Mouse (Mus musculus): Measurements from ENCODE around the gene Abcd3.
A peak's percentile ranks its signal among the peaks of the same experiment; 100 is the strongest.

The Abcd3 gene

DNA sequence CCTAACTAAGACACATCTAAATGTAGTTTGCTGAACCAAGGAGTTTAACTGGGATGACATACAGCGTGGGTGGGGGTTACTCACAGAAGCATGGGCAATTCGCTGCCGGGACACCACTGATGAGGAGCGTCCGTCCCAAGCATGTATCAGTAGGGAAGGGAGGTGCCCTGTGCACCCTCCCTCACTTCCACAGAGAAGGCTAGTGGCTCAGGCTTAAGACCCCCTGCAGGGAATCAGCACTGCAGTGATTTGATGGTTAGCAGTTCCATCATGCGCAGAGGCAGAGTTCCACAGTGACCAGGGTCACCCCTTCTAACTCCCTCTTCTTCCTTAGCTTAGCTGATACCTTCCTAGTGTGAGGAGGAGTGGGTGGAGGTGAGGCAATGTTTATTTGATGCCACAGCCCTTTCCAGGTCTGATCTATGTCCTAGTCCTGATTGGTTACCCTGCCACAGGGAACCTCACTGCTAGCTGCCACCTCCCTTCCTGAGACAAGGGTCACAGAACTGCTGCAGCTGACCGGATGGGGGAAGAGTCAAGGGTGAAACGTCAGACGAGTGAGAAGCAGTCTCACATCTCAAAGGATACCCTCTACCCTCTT, 76.3 kb downstream of the Abcd3 start:
- DNase-seq (ENCODE audit: low spot score): no peak

DNA sequence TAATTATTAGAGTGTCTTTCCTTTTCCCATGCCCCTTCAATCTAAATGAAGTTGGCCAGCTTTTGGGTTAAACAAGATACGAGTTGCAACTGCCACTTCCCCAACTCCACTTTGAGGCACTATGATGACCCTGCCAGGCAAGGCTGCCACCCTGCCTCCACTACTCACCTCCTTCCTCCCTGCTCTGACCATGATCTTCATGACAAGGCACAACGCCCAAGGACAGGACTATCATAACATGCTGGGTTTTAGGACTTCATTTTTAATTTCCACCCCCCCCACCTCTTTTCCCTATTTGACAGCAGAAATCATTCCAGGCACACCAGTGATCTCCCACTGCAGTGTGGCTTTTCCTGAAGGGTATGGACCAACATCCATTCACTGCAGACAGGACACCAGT, 77.2 kb downstream of the Abcd3 start:
- no peak for DNase-seq (ENCODE audit: low spot score)

DNA sequence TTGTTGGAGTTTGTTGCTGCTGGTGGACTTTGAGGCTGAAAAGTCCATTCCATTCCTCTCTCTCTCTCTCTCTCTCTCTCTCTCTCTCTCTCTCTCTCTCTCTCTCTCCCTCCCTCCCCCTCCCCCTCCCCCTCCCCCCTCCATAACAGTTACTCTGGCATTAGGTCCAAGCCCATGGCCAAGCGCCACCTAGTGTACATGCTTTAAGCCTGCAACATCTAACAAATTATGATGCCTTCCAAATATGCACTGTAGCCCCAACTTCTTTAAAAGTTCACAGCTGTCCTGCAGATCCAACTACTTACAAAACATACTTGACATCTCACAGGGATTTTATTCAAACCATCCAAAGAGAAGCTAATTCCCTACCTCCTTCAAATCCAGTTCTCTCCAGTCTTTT, 77.6 kb downstream of the Abcd3 start:
- no peak for DNase-seq (ENCODE audit: low spot score)

DNA sequence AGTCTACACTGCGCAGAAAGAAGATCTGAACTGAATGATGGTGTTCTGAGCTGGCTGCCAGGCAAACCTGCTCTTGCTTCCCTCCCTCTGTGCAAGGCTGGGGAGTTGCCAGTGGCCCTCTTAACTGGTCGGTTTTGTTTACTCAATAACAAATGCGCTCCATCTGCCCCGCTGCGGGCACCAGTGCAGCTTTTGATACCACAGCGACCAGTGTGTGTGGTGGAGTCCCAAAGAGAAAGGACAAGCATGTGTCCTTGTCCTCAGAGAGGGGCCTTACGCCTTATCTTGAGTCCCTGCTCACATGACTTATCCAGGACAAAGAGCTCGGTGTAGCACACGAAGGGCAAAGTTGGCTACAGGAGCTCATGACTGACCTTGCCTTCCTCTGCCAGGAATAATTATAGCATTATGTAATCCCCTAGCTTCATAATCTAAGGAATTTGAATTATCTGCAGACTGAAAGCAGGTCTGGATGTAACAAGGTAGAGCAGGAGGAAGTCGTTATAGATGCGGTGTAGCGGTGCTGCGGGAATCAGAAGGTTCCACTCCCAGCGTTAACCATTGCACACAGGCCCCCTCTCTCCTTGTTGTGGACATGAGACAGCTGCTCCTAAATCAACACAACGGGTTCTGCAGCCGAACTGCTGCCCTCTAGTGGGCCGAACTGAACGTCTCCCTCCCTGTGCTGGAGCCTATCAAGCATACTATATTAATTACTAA, 78.9 kb downstream of the Abcd3 start:
- DNase-seq (ENCODE audit: low spot score): peak; percentile 26

DNA sequence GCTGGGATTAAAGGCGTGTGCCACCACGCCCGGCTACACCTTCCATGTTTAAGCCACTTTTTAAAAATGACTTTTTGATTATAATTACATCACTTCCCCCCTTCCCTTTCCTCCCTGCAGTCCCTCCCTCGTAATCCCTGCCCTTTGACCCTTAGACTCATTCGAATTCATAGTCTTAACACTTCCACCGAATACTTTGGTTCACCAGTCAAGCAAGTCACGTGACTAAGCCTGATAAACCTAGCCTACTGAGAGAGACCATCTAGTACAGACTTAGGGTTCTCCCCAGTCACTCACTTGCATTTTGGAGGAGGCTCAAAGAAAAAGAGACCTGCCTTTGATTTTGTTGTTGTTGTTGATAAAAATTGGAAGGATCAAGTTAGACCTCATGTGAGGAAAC, 79.6 kb downstream of the Abcd3 start:
- no peak for DNase-seq (ENCODE audit: low spot score)

DNA sequence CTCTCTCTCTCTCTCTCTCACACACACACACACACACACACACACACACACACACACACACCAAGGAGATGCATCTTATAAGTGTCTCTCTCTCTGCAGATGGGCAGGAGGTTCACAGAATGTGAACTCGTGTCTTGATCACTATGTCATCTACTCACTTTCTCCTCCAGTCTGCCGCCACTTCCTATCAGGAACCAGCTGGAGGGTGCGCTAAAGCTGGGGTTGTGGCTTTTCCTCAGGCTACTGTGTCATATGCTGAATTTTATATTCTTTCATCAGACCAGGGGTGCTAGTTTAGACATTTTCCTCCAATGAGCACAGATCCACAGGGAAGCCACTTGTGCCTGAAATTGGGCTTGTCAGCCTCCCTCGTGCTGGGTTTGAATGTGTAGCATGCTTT, 85.4 kb downstream of the Abcd3 start:
- DNase-seq (ENCODE audit: low spot score): no peak

DNA sequence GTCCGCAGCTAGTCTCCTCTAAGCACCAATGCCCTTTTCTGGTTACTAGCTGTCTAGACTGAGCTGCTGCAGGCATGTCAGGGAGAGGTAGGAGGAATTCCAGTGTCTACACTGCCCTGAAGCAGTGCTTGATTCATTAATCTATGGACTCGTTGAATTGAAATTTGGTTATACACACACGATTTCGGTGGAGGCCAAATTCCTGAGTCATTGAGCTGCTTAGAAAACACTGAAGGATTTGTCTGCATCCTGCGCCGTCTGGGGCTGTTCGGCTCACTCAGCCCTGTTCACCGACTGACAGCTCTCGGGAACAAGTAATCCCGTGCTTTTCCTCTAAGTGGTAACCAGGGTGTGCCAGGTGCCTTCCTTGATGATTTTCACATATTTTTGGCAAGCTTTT, 89.5 kb downstream of the Abcd3 start:
- DNase-seq (ENCODE audit: low spot score): no peak

DNA sequence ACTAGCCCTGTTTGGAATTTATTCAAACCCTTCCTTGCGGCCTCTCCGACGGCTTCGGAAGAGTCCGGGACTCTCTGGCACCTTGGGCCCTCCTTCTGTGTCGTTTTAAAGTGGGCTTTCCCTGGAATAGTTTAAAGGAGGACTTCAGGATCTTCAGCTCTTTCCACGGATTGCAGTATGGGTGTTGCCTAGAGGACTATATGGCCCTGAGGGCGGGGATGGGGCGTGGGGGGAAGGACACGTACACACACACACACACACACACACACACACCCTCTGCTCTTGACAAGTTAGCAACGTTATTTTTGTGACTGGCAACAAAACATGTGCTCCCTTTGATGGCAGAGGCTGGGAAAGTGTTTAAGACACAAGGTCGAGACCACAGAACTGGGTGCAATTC, 90.5 kb downstream of the Abcd3 start:
- DNase-seq (ENCODE audit: low spot score): no peak

DNA sequence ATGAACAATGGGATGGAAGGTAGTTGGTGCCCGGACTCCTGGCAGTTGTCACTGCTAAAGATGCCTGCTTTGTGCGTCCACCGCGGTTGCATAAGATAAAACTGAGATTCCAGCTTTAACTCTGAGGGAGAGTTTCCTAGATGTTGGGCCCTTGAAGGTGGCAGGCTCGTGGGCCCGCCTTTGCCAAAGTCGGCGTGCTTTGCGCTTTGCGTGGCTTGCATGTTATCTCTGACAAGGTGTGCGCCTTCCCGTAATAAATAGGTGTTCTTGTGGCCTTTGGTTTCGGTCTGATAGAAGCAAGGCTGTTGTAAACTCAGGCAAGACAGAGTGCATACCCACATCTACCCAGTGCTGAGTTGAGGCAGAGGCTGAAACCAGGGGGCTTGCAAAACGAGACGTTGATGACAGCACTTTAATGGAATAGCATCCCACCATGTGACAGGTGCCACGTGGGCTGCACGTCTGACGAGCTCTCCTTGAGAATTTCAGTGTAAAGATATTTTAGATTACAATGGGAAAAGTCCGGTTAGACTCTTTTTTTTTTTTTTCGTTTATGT, 91.1 kb downstream of the Abcd3 start:
- no peak for DNase-seq (ENCODE audit: low spot score)

DNA sequence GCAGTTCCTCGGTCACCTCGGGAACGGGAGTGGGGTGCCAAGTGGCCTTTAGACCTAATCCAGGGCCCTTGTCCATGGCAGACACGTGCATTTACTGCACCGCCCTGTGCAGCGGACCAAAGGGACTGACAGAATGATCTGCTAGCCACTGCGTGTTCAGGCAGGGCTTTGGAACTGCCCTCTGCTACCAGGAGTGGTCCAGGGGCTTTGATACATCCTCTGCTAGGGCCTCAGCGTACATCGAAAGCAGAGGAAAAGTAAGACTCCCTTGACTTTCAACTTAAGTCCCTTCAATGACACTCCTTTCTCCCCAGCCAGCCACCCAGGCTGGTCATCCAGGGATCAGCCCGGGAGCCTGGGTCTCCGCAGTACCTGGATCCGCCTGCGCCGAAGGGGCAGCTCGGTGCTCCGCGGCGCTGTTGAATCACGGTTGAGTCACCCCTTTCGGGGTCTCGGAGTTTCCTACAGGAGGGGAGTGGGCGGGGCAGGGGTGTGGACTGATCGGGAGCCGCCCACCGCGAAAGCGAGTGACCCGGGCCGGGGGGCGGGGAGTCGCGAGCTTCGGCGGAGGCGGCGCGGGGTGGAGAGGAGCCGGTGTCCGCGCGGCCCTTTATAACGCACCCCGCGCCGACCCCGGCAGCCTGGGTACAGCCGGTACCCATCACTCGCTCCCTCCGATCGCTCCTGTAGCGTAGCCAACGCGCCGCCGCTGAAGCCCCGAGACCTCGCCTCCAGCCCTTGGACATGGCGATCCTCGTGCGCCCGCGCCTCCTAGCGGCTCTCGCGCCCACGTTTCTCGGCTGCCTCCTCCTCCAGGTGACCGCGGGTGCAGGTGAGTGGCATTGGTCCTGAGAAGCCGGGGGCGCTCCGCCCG, 91.9 kb downstream of the Abcd3 start, which contains the start of gene F3:
TSS of gene F3 (plus strand) at position 567 of the 874 bp plus-strand sequence.
- DNase-seq (ENCODE audit: low spot score): no peak

DNA sequence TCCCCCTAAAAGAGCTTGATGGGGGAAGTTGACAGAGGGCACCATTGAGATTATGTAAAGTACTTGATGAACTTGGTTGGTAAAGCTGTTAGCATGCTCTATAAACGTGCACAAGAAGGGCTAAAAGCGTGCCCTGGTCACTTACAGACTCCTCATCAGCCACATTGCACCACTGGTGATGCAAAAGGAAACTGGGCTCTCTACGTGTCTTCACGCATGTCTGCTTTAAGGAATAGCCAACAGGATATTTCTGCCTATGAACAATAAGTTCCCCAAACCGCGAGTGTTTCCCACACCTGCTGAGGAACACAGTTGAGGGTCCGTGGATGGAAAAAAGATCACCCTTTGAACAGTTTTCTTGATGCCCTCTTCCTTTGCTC, 93.4 kb downstream of the Abcd3 start:
- no peak for DNase-seq (ENCODE audit: low spot score)

DNA sequence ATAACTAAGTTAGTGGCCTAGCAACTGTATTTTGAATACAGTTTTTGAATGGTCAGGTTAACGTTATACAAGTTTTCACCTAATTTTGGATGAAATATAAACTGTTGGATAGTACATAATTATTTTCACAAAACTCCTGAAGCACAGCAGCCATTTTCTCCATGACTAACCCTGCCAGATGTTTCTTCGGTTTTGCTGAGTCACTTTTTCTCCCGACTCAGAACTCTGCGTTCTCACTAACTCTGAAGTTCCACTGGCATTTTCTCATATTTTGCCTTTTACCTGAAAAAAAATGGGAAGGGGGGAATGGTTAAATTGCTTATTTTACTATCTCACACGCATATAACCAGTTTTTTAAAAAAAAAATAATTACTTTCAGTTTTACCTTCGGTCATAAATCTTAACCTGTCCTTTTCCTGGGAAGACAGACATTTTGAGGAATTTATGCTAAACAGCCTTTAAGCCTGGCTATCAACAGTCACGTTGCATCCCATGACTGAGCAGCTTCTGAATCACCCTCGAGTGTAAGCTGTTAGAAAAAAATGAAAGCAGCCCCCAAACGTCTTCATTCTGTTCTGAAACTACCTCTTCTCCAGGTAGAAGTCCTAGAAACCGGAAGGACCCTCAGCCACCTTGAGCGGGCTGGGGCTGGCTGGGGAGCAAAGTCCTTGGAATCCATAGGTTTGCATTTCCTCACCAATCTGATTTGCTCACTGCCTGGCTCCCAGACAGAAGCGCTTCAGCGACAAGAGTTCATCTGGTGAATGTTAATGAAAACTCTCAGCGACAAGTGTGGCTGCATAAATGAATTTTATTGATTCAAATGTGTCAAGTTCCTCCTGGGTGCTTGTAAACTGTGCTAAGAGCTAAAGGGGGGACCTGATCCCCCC, 94.1 kb downstream of the Abcd3 start:
- no peak for DNase-seq (ENCODE audit: low spot score)

DNA sequence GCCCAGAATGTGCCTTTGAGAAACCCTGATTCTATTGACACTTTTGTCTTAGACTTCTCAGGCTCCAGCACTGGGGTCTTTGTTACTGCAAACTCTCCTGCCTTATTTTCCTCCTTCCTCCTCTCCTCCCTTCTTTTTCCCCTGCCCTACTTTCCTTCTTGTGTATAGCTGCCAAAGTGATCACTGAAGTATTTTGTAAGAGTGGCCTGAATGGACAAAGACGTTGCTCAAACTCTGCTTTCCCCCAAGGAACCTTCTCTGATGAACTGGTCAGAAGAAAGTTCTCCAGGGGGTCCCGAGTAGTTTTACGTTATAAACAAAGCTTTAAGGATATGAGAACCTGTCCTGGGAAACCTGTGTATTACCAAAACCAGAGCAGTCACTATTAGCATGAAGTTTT, 95.4 kb downstream of the Abcd3 start:
- DNase-seq (ENCODE audit: low spot score): no peak

DNA sequence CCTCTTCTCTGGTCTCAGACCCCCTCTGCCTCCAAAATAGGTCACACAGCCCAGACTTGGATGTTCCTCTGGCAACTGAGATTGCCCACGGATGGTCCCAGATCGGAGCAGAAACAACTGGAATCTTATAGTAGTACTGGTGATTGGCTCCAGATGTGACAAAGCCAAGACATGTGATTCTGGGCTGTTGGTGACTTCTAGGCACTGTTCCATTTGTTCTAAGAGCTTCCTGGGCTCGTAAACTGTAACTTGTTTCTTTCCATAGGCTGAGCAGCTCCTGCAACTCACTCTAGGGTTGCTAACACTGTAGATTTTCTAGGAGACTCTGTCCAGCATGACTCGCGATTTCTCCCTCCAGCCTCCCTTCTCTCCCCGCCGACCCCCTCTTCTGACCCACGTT, 96.4 kb downstream of the Abcd3 start:
- no peak for DNase-seq (ENCODE audit: low spot score)

DNA sequence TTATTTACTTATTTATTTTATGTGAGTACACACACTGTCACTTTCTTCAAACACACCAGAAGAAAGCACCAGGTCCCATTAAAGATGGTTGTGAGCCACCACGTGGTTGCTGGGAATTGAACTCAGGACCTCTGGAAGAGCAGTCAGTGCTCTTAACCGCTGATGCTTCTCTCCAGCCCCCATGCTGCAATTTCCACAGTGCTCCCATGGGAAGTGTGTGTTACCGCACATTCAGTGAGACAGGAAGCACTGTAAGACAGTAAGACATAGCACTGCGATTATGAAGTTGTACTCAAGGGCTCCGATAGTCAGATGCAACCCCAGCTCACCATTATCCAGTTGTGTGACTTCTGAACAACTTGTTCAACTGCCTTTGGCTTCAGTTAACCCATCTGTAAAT, 98.6 kb downstream of the Abcd3 start:
- DNase-seq (ENCODE audit: low spot score): no peak

DNA sequence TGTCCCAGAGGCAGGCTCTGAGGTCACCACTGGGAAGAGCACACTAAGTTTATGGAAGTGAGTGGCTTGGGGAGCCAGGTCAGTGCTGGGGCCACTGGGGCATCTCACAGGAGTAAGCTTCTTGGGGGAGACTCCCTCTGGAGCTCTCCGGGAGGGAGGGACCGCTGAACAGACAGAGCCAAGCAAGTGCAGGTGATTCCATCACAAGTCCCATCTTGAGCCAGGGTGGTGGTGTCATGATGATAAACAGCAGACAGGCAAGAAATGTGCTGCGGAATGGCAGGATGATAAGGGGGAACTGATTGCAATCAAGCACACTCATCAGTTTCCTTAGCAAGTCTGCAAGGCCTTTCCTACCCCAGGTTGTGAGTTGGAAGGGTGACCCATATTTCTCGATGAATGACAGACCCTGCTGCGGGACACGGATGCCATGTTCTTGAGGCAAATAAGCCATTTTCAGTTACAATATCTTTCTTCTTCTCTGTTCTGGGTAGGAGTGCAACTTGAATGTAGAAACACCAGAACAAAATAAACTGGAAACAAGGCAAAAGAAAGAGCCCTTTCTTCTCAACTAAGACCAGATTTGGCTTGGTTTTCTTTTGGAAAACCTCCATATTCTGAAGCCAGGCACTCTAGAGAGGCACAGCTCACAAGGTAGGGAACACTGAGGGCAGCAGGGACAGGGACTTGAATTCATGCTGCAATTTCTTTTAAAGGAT, 99.2 kb downstream of the Abcd3 start:
- DNase-seq (ENCODE audit: low spot score): no peak

DNA sequence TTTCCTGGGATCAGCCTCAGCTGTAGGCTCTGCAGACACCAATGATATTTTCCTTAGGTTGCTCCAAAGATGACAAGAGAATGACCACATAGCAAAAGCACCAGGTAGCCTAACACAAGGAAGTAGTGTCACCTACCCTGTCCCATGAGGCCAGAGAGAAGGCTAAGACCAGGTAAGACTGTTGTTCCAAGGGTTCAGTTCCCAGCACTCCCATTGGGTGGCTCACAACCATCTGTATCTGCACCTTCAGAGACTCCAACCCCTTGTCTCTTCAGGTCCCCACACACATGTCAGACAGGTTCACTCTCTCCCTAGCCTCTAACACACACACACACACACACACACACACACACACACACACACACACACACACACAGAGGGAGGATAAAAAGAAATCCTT, 99.8 kb downstream of the Abcd3 start:
- no peak for DNase-seq (ENCODE audit: low spot score)

DNA sequence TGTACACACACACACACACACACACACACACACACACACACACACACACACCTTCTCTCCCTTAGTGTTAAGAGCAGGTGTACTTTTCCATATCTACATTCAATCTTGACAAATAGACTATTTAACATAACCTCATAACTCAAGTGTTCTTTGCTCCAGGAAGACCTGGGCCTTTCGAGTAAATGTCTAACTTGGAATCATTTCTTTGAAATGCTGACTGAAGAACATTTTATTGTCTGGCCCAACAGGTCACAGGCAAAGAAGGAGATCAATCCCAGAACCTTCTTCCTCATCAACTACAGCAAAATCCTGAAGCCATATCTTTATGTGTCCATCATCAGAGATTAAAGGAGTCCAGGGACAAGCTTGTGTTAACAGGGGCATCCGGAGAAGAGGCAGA, 100.6 kb downstream of the Abcd3 start:
- no peak for DNase-seq (ENCODE audit: low spot score)

DNA sequence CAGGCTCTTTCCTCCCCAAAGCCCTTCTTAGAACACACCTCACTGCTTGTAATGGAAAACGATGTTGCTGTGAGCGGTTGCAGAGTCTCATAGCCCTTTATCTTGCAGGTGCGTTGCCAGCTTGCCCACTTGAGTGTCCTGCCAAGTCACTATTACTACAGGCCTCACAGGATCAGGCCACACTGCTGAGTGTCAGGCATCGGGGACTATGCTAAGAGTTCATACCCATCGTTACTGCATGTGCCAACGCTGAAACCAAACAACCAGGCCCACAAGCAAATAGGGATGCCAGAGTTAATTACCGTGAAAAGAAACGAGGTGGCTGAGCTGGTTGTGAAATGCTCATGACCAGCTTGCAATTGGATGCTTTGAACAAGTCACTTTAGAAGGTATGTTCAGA, 101.3 kb downstream of the Abcd3 start:
- DNase-seq (ENCODE audit: low spot score): no peak

DNA sequence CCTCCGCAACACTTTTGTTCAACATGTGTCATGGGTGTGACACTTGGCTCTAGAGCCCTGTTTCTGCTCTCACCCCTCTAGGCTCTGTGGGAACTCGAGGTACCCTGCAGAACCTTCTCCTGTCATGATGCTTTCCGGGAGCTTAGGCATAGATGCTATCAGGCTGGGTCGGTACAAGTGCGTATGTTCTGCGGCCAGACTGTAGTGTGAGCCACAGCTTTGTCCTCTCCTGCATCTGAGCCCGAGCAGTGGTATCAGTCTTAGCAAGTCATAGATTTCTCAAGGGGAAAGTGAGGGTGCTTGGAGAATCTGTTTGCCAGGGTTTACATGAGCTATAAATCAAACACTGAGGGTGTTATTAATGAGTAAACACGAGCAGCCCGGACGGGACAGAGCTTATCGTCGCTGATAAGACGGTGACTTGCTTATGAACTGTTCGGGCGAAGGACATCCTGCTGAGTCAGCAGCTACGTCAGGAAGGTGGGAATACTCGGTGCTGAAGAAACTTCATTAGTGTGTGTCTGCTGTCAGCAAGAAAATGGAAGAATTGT, 101.9 kb downstream of the Abcd3 start:
- no peak for DNase-seq (ENCODE audit: low spot score)

DNA sequence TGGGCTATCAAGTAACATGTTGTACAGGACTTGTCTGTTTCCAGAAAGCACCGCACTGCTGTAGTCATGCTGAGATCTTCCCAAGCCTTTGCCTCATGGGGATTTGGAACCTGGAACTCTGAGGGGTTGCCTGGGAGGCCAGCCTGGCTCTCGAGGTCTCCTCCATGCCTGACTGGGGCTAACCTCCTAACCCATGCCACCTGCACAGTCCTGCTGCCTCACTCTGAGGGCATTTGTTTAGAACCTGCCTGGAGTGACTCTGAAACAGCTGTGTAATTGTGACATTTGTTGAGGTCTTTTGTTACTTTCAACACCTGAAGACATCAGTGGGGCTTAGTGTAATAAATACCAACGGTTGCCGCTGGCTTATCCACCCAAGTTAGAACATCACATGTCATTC, 102.9 kb downstream of the Abcd3 start:
- DNase-seq (ENCODE audit: low spot score): no peak

All from c-Kit-positive CD71-positive TER-119-positive erythroid progenitor cells, embryonic 14.5 days (primary cell).